Mouse (Mus musculus) liver, embryonic 13.5 days (tissue): Measurements from ENCODE around the gene Ugt1a9. TPM values are rescaled to one million over a fixed set of nuclear protein-coding genes. Genes with fewer than 3 reads are reported as not detected.
A peak's percentile ranks its signal among the peaks of the same experiment; 100 is the strongest.

Experiments
- ATAC-seq: fragments of 200-750 bp; cut with Nextera tagmentation; 2 replicates; pipeline ENCODE4 v1.8.0; 2017; ENCODE audit warnings: low read depth, mild to moderate bottlenecking, moderate number of reproducible peaks, moderate library complexity
- DNase-seq: peaks from one replicate; pipeline ENCODE4 v3.0.0; 2022
- H3K27ac ChIP-seq: fragments of 300-500 bp; sonication (generic); 2 replicates; pipeline ENCODE4 v1.5.1; 2015; ENCODE audit warnings: moderate library complexity, mild to moderate bottlenecking, inconsistent platforms
- H3K27me3 ChIP-seq: fragments of 300-500 bp; sonication (generic); 2 replicates; pipeline ENCODE4 v1.6.1; 2015; ENCODE audit warnings: mild to moderate bottlenecking, inconsistent platforms
- H3K36me3 ChIP-seq: fragments of 300-500 bp; sonication (generic); 2 replicates; pipeline ENCODE4 v1.6.1; 2015; ENCODE audit warnings: mild to moderate bottlenecking, inconsistent platforms
- H3K4me1 ChIP-seq: fragments of 300-500 bp; sonication (generic); replicated peaks from 2 replicates; pipeline ENCODE4 v1.6.1; 2015; ENCODE audit warnings: inconsistent platforms
- H3K4me2 ChIP-seq: fragments of 300-500 bp; sonication (generic); 2 replicates; pipeline ENCODE4 v1.6.1; 2015; ENCODE audit warnings: inconsistent platforms, mild to moderate bottlenecking, moderate library complexity
- H3K4me3 ChIP-seq: fragments of 300-500 bp; sonication (generic); replicated peaks from 2 replicates; pipeline ENCODE4 v1.5.1; 2015; ENCODE audit warnings: mild to moderate bottlenecking, inconsistent platforms
- H3K9ac ChIP-seq: fragments of 300-500 bp; sonication (generic); 2 replicates; pipeline ENCODE4 v1.6.1; 2015; ENCODE audit warnings: mild to moderate bottlenecking, inconsistent platforms
- H3K9me3 ChIP-seq: fragments of 300-500 bp; sonication (generic); replicated peaks from 2 replicates; pipeline ENCODE4 v1.6.1; 2016; ENCODE audit warnings: inconsistent platforms
- WGBS: fragments of 180-500 bp; shearing (Covaris S2); methylation state at CpG from one replicate; pipeline ENCODE4 v1.1.7; 2015; ENCODE audit not compliant: insufficient replicate concordance; 5-methylcytosine and 5-hydroxymethylcytosine counted together
- polyA plus RNA-seq: library from polyadenylated mRNA; unstranded; fragments of >200 nt; fragmentation: Nextera tagmentation; extraction: Ambion mirVana; gene quantifications from 2 replicates; pipeline ENCODE4 v1.2.1, GENCODE M21; 2015

The Ugt1a9 gene
- polyA plus RNA-seq, 1 experiment from 2014 or later, result 0.16 TPM

GRCm38 (mm10) chr1:88256886-88257663 is 186.5 kb downstream of the Ugt1a9 start:
- Histone ChIP-seq H3K9me3 (peaks cover 45% of the 10 kb centered on the region), H3K9ac (no peak overlapping the region), H3K4me3 (no peak overlapping the region), H3K36me3 (peaks cover 26% of the 10 kb centered on the region), H3K27me3 (no peaks in the 10 kb centered on the region), H3K27ac (no peak overlapping the region), H3K4me1 (peaks cover 30% of the 10 kb centered on the region), H3K4me2 (no peak overlapping the region)
- no peak for ATAC-seq
- DNase-seq, result no peak
- WGBS, result 60% methylated on average over 10 of the region's 10 CpGs

GRCm38 (mm10) chr1:88257681-88258080 is 187.1 kb downstream of the Ugt1a9 start:
- no peak overlapping the region for H3K27ac ChIP-seq
- H3K4me1 ChIP-seq, result peaks cover 36% of the 10 kb centered on the region
- H3K9ac ChIP-seq, result no peak overlapping the region
- peaks cover 39% of the 10 kb centered on the region for H3K9me3 ChIP-seq
- 68% methylated on average over 6 of the region's 6 CpGs for WGBS
- no peak overlapping the region for H3K4me3 ChIP-seq
- no peak overlapping the region for H3K4me2 ChIP-seq
- DNase-seq (no peak), ATAC-seq (no peak)
- H3K27me3 ChIP-seq, result no peaks in the 10 kb centered on the region
- peaks cover 32% of the 10 kb centered on the region for H3K36me3 ChIP-seq

GRCm38 (mm10) chr1:88258361-88258760 is 187.8 kb downstream of the Ugt1a9 start:
- no peak for ATAC-seq
- no peak for DNase-seq
- Histone ChIP-seq H3K27ac (no peak overlapping the region), H3K4me2 (no peak overlapping the region), H3K9ac (no peak overlapping the region), H3K4me3 (no peak overlapping the region), H3K9me3 (peaks cover 36% of the 10 kb centered on the region), H3K36me3 (peaks cover 39% of the 10 kb centered on the region), H3K27me3 (no peaks in the 10 kb centered on the region), H3K4me1 (peaks cover 39% of the 10 kb centered on the region)
- 57% methylated on average over 6 of the region's 6 CpGs for WGBS

GRCm38 (mm10) chr1:88258881-88259642 is 188.5 kb downstream of the Ugt1a9 start:
- ATAC-seq, result peak; percentile 4; the same call in 1 of the 2 replicates
- peaks cover 39% of the 10 kb centered on the region for H3K4me1 ChIP-seq
- H3K9me3 ChIP-seq, result peaks cover 36% of the 10 kb centered on the region
- H3K9ac ChIP-seq, result no peak overlapping the region
- no peaks in the 10 kb centered on the region for H3K27me3 ChIP-seq
- H3K27ac ChIP-seq, result no peak overlapping the region
- H3K4me3 ChIP-seq, result no peak overlapping the region
- no peak for DNase-seq
- peaks cover 46% of the 10 kb centered on the region for H3K36me3 ChIP-seq
- H3K4me2 ChIP-seq, result no peak overlapping the region
- 52% methylated on average over 8 of the region's 8 CpGs for WGBS

GRCm38 (mm10) chr1:88259643-88260024 is 189.0 kb downstream of the Ugt1a9 start:
- Histone ChIP-seq H3K27me3 (no peaks in the 10 kb centered on the region), H3K4me3 (no peak overlapping the region), H3K4me1 (peaks cover 39% of the 10 kb centered on the region), H3K9ac (no peak overlapping the region), H3K4me2 (no peak overlapping the region), H3K27ac (peak overlapping the region; percentile 0; the same call in 1 of the 2 replicates), H3K36me3 (peaks cover 52% of the 10 kb centered on the region), H3K9me3 (peaks cover 32% of the 10 kb centered on the region)
- 73% methylated on average over 4 of the region's 4 CpGs for WGBS
- DNase-seq (no peak), ATAC-seq (peak; percentile 1; the same call in 1 of the 2 replicates)

- Histone ChIP-seq H3K4me1 (peaks cover 39% of the 10 kb centered on the region), H3K27me3 (no peaks in the 10 kb centered on the region), H3K4me2 (no peak overlapping the region), H3K27ac (peak overlapping the region; percentile 0), H3K36me3 (peaks cover 56% of the 10 kb centered on the region), H3K9ac (no peak overlapping the region), H3K9me3 (peaks cover 27% of the 10 kb centered on the region), H3K4me3 (no peak overlapping the region)
- WGBS, result 65% methylated on average over 6 of the region's 6 CpGs
- peak; percentile 54 for ATAC-seq
- DNase-seq, result no peak
Measured at GRCm38 (mm10) chr1:88260114-88260513, 189.5 kb downstream of the Ugt1a9 start.

- H3K9ac ChIP-seq, result no peak overlapping the region
- 73% methylated on average over 10 of the region's 10 CpGs for WGBS
Measured at GRCm38 (mm10) chr1:88260604-88261377, 190.2 kb downstream of the Ugt1a9 start.

GRCm38 (mm10) chr1:88261706-88262105 is 191.1 kb downstream of the Ugt1a9 start:
- H3K36me3 ChIP-seq, result peaks cover 72% of the 10 kb centered on the region
- H3K27me3 ChIP-seq, result no peaks in the 10 kb centered on the region
- H3K4me3 ChIP-seq, result no peak overlapping the region
- WGBS, result 72% methylated on average over 7 of the region's 7 CpGs
- no peak overlapping the region for H3K9ac ChIP-seq
- no peak for DNase-seq
- H3K27ac ChIP-seq, result no peak overlapping the region
- H3K4me1 ChIP-seq, result peaks cover 39% of the 10 kb centered on the region
- H3K9me3 ChIP-seq, result peaks cover 12% of the 10 kb centered on the region; the same call in 1 of the 2 replicates
- peak; percentile 1; the same call in 1 of the 2 replicates for ATAC-seq
- no peak overlapping the region for H3K4me2 ChIP-seq

More at GRCm38 (mm10) chr1:88260604-88261377, 190.2 kb downstream of the Ugt1a9 start:
- Histone ChIP-seq H3K36me3 (peaks cover 63% of the 10 kb centered on the region), H3K9me3 (peaks cover 20% of the 10 kb centered on the region), H3K4me2 (no peak overlapping the region), H3K4me3 (no peak overlapping the region), H3K4me1 (peaks cover 39% of the 10 kb centered on the region), H3K27ac (peak overlapping the region; percentile 0; the same call in 1 of the 2 replicates), H3K27me3 (no peaks in the 10 kb centered on the region)
- peak; percentile 2; the same call in 1 of the 2 replicates for ATAC-seq
- DNase-seq, result no peak

GRCm38 (mm10) chr1:88262255-88262654 is 191.7 kb downstream of the Ugt1a9 start:
- Histone ChIP-seq H3K9me3 (peaks cover 7% of the 10 kb centered on the region; the same call in 1 of the 2 replicates), H3K9ac (no peak overlapping the region), H3K36me3 (peaks cover 78% of the 10 kb centered on the region), H3K27ac (no peak overlapping the region), H3K4me1 (peaks cover 39% of the 10 kb centered on the region), H3K4me2 (no peak overlapping the region), H3K27me3 (no peaks in the 10 kb centered on the region), H3K4me3 (no peak overlapping the region)
- DNase-seq (no peak), ATAC-seq (no peak)
- WGBS, result 79% methylated on average over 4 of the region's 4 CpGs

- no peak overlapping the region for H3K9ac ChIP-seq
- peaks cover 39% of the 10 kb centered on the region for H3K4me1 ChIP-seq
- no peak for DNase-seq
- H3K27ac ChIP-seq, result no peak overlapping the region
- WGBS, result 68% methylated on average over 6 of the region's 6 CpGs
- no peak overlapping the region for H3K4me3 ChIP-seq
- no peak for ATAC-seq
- H3K27me3 ChIP-seq, result no peaks in the 10 kb centered on the region
- H3K9me3 ChIP-seq, result 0 out of 2 replicates have a peak, but pooled peaks cover under 1% of the 10 kb centered on the region
- H3K4me2 ChIP-seq, result no peak overlapping the region
- H3K36me3 ChIP-seq, result peaks cover 85% of the 10 kb centered on the region
Measured at GRCm38 (mm10) chr1:88262961-88263360, 192.4 kb downstream of the Ugt1a9 start.

- peaks cover 39% of the 10 kb centered on the region for H3K4me1 ChIP-seq
- DNase-seq, result no peak
- H3K9ac ChIP-seq, result no peak overlapping the region
- 82% methylated on average over 5 of the region's 5 CpGs for WGBS
- ATAC-seq, result no peak
- no peak overlapping the region for H3K4me3 ChIP-seq
- H3K4me2 ChIP-seq, result no peak overlapping the region
- H3K27ac ChIP-seq, result no peak overlapping the region
- H3K27me3 ChIP-seq, result no peaks in the 10 kb centered on the region
- peaks cover 93% of the 10 kb centered on the region for H3K36me3 ChIP-seq
- no peaks in the 10 kb centered on the region for H3K9me3 ChIP-seq
Measured at GRCm38 (mm10) chr1:88263778-88264177, 193.2 kb downstream of the Ugt1a9 start.
